In genomic region chr3:107037105-107037504, GRCm38 (mm10) we compare ENCODE assay signal across 7 mouse cellular contexts. TPM values are rescaled to one million over a fixed set of nuclear protein-coding genes. Genes with fewer than 3 reads are reported as not detected.
A peak's percentile ranks its signal among the peaks of the same experiment; 100 is the strongest.
DNase-seq lines count a peak whose midpoint lies in the region; ATAC-seq and TF ChIP-seq lines count a peak whose summit lies in the region.

No protein-coding gene starts in this region.

- no peak for ATAC-seq in lung, embryonic 15.5 days (ENCODE audit: borderline replicate concordance, extremely low read depth, low FRiP score, low TSS enrichment)
- ATAC-seq in forebrain, embryonic 16.5 days: no peak
- no peak for ATAC-seq in liver, embryonic 14.5 days (ENCODE audit: insufficient read depth)

- no peak for TF ChIP-seq EP300 in liver, embryonic 14.5 days (IDR thresholded peaks at IDR 0.05; ENCODE audit: low read depth)

- peaks cover 30% of the 10 kb centered on the region for H3K4me1 ChIP-seq in lung, embryonic 15.5 days
- H3K4me1 ChIP-seq in forebrain, embryonic 16.5 days (replicated peaks; ENCODE audit: control insufficient read depth, insufficient read depth, low read length): peaks cover 49% of the 10 kb centered on the region
- H3K4me1 ChIP-seq in liver, embryonic 14.5 days (replicated peaks; ENCODE audit: control insufficient read depth in 2 of 2, insufficient read depth in 2 of 2, low read length in 1 of 2): 0 out of 4 replicates have a peak, but pooled peaks cover 0 to 2% of the 10 kb centered on the region in 2 experiments

- no peaks in the 10 kb centered on the region for H3K9me3 ChIP-seq in lung, embryonic 15.5 days
- no peaks in the 10 kb centered on the region for H3K9me3 ChIP-seq in forebrain, embryonic 16.5 days (ENCODE audit: control insufficient read depth, low read length)
- H3K9me3 ChIP-seq in liver, embryonic 14.5 days (ENCODE audit: control insufficient read depth, low read length): no peaks in the 10 kb centered on the region

- peak overlapping the region; percentile 63 for H3K4me3 ChIP-seq in lung, embryonic 15.5 days
- peak overlapping the region; percentile 85 for H3K4me3 ChIP-seq in forebrain, embryonic 16.5 days (replicated peaks; ENCODE audit: low read length)
- peak overlapping the region; percentile 55 to 59 for H3K4me3 ChIP-seq in liver, embryonic 14.5 days (ENCODE audit: insufficient read depth in 1 of 2, low read depth in 2 of 2, low read length in 2 of 2)

- no peak for DNase-seq in lung, postnatal 25 days (ENCODE audit: low spot score)
- peak; percentile 43 to 54 for DNase-seq in cerebellum, postnatal 14 days
- DNase-seq in liver, embryonic 14.5 days (ENCODE audit: low read depth in 3 of 3, low spot score in 3 of 3): no peak
- DNase-seq in ovary, postnatal 14 days (ENCODE audit: low spot score): no peak
- DNase-seq in adrenal gland, postnatal 36 days: no peak

- H3K27ac ChIP-seq in lung, embryonic 15.5 days: no peak overlapping the region
- H3K27ac ChIP-seq in forebrain, embryonic 16.5 days (ENCODE audit: low read length): peak overlapping the region; percentile 42; the same call in 1 of the 2 replicates
- H3K27ac ChIP-seq in liver, embryonic 14.5 days: no peak overlapping the region

- no peak overlapping the region for H3K9ac ChIP-seq in lung, embryonic 15.5 days
- H3K9ac ChIP-seq in forebrain, embryonic 16.5 days (replicated peaks; ENCODE audit: low read depth, low read length): peak overlapping the region; percentile 92
- H3K9ac ChIP-seq in liver, embryonic 14.5 days (replicated peaks): no peak overlapping the region

- 43% methylated on average over 12 of the region's 12 CpGs for WGBS in lung, embryonic 15.5 days
- WGBS in forebrain, embryonic 16.5 days: 44% methylated on average over 12 of the region's 12 CpGs
- WGBS in liver, embryonic 14.5 days (ENCODE audit: insufficient replicate concordance): 30% methylated on average over 12 of the region's 12 CpGs

- no peak for TF ChIP-seq CTCF in liver, embryonic 14.5 days (IDR thresholded peaks at IDR 0.05; ENCODE audit: low read depth)

- H3K27me3 ChIP-seq in lung, embryonic 15.5 days: peaks cover 20% of the 10 kb centered on the region
- no peaks in the 10 kb centered on the region for H3K27me3 ChIP-seq in forebrain, embryonic 16.5 days (replicated peaks; ENCODE audit: control insufficient read depth, insufficient read depth, low read length)
- peaks cover 29% of the 10 kb centered on the region for H3K27me3 ChIP-seq in liver, embryonic 14.5 days (ENCODE audit: control insufficient read depth, insufficient read depth, low read length)

- H3K4me2 ChIP-seq in lung, embryonic 15.5 days: peak overlapping the region; percentile 98
- H3K4me2 ChIP-seq in forebrain, embryonic 16.5 days (ENCODE audit: low read length): peak overlapping the region; percentile 79
- peak overlapping the region; percentile 59 for H3K4me2 ChIP-seq in liver, embryonic 14.5 days (ENCODE audit: low read depth)

- H3K36me3 ChIP-seq in lung, embryonic 15.5 days: no peaks in the 10 kb centered on the region
- no peaks in the 10 kb centered on the region for H3K36me3 ChIP-seq in forebrain, embryonic 16.5 days (ENCODE audit: control insufficient read depth, insufficient read depth)
- H3K36me3 ChIP-seq in liver, embryonic 14.5 days (replicated peaks; ENCODE audit: control insufficient read depth, insufficient read depth, low read depth): no peaks in the 10 kb centered on the region

RNA-seq across cellular contexts. Expression of gene Kcna3, which starts 1.1 kb away (rescaled TPM):
- polyA plus RNA-seq in lung, embryonic 15.5 days (2015; fragmentation: Nextera tagmentation; extraction: Ambion mirVana): 3.0 and 3.5 TPM in 2 replicates
- polyA plus RNA-seq in forebrain, embryonic 16.5 days (2015; fragmentation: Nextera tagmentation; extraction: Ambion mirVana): 14.7 and 15.7 TPM in 2 replicates
- 0.51 and 0.76 TPM in 2 replicates for polyA plus RNA-seq in liver, embryonic 14.5 days (2012; rRNA removed)
- 0.58 and 1.1 TPM in 2 replicates for polyA plus RNA-seq in liver, embryonic 14.5 days (2014; fragmentation: Nextera tagmentation; extraction: Ambion mirVana)
- under 1 TPM; 0.56 to 0.72 TPM for total RNA-seq in adrenal gland, postnatal 36 days (2021)

Comparison
In these comparisons a context has a peak if more than half of its experiments do, and no peak if none do; other contexts are left out.
1. DNase-seq: peak in cerebellum, postnatal 14 days (2 of 2); none in lung, postnatal 25 days (single experiment), liver, embryonic 14.5 days (0 of 3), ovary, postnatal 14 days (single experiment) and adrenal gland, postnatal 36 days (0 of 2).
2. Peak in every context shown above with its lines, with median percentiles within 50 percentile points of each other: H3K4me2 ChIP-seq and H3K4me3 ChIP-seq.